Mouse (Mus musculus): ENCODE measurements around the gene Rnase1.

DNA sequence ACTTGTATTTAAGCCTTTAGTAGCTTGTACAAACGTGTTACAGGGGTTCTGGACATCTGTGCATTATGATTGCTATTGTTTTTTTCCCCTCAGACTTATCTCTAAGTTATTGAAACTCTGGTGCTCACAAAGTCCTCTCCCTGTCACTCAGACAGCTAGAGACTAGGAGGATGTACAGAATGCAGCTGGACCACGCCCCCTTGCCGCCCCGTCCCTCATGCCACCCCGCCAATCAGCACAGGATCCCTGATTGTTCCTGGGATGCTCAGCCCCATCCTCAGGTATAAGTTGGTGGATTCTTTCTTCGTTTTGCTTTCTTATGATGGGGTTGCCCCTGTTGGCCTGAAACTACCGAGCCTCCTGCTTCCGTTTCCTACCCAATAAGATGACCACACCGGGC, 33.1 kb downstream of the Rnase1 start:
- TF ChIP-seq CTCF (IDR thresholded peaks at IDR 0.05; ENCODE audit: borderline replicate concordance, insufficient read depth, low read depth, low read length) (no peak), POLR2A (IDR thresholded peaks at IDR 0.05; ENCODE audit: borderline replicate concordance, insufficient read depth, low read length) (no peak)
